Mouse (Mus musculus): ENCODE measurements around the gene March11. TPM values are rescaled to one million over a fixed set of nuclear protein-coding genes. Genes with fewer than 3 reads are reported as not detected.

March11 gene
- 0.14 TPM in 1 of 2 replicates, not detected in the other for polyA plus RNA-seq (2012; rRNA removed; ENCODE audit: low replicate concordance)

DNA sequence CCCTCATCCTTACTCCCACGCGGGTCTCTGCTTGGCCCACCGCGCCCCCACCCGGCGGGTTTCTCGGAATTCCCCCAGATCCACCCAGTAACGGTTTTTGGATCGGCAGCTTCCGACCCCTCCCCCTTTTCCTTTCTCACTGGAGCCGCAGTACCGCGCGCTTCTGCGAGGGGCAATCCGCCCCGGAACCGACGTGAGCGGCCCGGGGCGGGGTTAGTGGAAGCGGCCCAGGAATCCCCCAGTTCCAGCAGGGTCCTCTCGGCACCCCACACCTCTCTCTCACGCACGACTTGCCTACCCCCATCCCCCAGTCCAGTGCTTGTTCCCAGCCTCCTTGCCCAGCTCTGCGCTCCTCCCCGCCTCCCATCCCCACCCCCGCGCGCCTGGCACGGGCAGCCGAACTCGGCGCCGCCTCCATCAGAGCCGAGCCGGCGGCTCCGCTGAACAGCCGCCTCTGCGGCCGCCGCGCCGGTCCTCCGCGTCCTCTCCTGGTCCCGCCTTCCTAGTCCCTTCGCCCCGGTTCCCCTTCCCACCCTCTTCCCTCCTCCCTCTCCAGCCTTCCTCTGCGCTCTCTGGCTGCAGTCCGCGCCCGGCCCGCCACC, at the start of gene March11:
March11 (plus strand) TSS at position 420 of the 602 bp plus-strand sequence.

Measured in mammary gland, adult 2 months (tissue).